Mouse (Mus musculus): ENCODE measurements around the gene Larp4b. TPM values are rescaled to one million over a fixed set of nuclear protein-coding genes. Genes with fewer than 3 reads are reported as not detected.
"Not testable (repeated sequence)": the region's sequence is repeated elsewhere in the genome, so short reads cannot be mapped to it uniquely, and the experiment has no call there.

Gene Larp4b
- polyA plus RNA-seq (2014; fragmentation: Nextera tagmentation; extraction: Ambion mirVana), result 45.2 and 52.7 TPM in 2 replicates

DNA sequence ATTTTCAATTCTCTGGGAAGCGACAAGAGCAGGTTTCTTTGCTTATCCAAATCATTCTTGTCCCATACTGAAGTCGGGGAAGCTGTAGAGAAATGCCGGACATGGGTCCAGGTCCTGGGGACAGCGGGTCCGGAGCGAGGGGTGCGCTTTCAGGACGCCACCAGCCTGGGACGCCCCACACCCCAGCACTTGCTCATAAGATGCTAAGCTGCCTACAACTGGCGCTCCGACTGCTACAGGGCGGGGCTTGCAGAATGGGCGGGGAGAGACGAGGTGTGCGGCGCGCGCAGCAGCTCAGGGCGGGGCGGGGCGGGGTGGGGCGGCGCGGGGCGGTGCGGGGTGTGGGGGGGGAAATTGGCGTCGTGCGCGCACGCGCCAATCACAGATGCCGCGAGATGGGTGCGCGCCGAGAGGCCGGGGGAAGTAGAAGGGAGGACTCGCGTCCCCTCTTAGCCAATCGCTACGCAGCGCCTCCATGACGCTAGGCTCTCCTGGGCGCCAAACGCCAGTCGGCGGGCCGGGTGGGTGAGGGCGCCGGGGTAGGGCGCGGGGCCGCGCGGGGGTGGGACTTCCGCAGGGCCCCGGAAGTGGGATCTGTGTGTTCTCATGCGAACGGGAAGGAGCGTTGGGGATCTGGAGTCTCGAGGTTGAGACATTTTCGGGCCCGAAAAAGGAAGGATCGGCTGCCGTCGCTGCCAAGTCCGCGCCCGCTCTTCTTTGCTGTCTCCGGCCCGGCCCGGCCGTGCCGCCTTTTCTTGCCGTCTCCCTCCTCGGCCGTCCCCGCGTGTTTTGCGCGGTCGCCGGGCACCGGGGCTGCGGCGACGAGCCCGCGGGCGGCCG, at the start of gene Larp4b:
Gene Larp4b, plus strand, starts transcription at position 566 of the 840 bp plus-strand sequence.
- under 1% methylated on average over 72 of the region's 92 CpGs for WGBS
- peak within 1 kb of the TSS; percentile 91 for H3K4me3 ChIP-seq (ENCODE audit: low read depth, low read length)
- H3K36me3 ChIP-seq (ENCODE audit: control insufficient read depth, insufficient read depth, low read length), result no peaks in the 10 kb centered on the region
- peak within 1 kb of the TSS; percentile 88 for H3K27ac ChIP-seq (ENCODE audit: low read depth, low read length)
- peak within 1 kb of the TSS; percentile 82 for H3K9ac ChIP-seq (replicated peaks; ENCODE audit: low read depth, low read length)
- peaks cover 8% of the 10 kb centered on the region for H3K4me1 ChIP-seq (ENCODE audit: control insufficient read depth, insufficient read depth, low read length)
- no peaks in the 10 kb centered on the region for H3K9me3 ChIP-seq (ENCODE audit: control insufficient read depth, low read length)
- H3K27me3 ChIP-seq (ENCODE audit: control insufficient read depth, insufficient read depth, low read length), result no peaks in the 10 kb centered on the region
- H3K4me2 ChIP-seq (ENCODE audit: low read depth, low read length), result peak within 1 kb of the TSS; percentile 97
- ATAC-seq (ENCODE audit: low read depth), result peak; percentile 100

DNA sequence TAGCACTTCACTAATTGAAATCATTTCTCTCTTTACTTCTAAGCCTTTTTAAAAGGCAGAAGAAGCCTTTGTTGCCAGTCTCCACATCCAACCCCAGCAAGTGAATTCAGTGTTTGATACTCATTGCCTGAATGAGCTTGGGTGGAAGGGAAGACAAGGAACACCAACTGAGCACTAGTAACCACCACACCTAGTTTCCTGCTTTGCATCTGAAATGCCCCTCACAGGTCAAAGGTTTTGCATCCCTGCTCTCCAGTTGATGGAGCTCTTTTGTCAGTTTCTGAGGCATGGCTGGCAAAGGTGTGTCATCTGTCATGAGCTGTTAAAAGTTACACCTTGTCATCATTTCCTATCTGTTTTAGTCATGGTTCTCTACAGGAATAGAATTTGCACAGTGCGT, 49.0 kb upstream of the Larp4b start:
- H3K36me3 ChIP-seq (ENCODE audit: control insufficient read depth, insufficient read depth, low read length), result no peaks in the 10 kb centered on the region
- H3K4me1 ChIP-seq (ENCODE audit: control insufficient read depth, insufficient read depth, low read length), result no peaks in the 10 kb centered on the region
- 100% methylated on average over 1 of the region's 1 CpGs for WGBS
- H3K27me3 ChIP-seq (ENCODE audit: control insufficient read depth, insufficient read depth, low read length), result no peaks in the 10 kb centered on the region
- no peak overlapping the region for H3K27ac ChIP-seq (ENCODE audit: low read depth, low read length)
- ATAC-seq (ENCODE audit: low read depth), result no peak
- H3K9me3 ChIP-seq (ENCODE audit: control insufficient read depth, low read length), result no peaks in the 10 kb centered on the region
- H3K4me3 ChIP-seq (ENCODE audit: low read depth, low read length), result no peak overlapping the region
- no peak overlapping the region for H3K4me2 ChIP-seq (ENCODE audit: low read depth, low read length)
- no peak overlapping the region for H3K9ac ChIP-seq (replicated peaks; ENCODE audit: low read depth, low read length)

DNA sequence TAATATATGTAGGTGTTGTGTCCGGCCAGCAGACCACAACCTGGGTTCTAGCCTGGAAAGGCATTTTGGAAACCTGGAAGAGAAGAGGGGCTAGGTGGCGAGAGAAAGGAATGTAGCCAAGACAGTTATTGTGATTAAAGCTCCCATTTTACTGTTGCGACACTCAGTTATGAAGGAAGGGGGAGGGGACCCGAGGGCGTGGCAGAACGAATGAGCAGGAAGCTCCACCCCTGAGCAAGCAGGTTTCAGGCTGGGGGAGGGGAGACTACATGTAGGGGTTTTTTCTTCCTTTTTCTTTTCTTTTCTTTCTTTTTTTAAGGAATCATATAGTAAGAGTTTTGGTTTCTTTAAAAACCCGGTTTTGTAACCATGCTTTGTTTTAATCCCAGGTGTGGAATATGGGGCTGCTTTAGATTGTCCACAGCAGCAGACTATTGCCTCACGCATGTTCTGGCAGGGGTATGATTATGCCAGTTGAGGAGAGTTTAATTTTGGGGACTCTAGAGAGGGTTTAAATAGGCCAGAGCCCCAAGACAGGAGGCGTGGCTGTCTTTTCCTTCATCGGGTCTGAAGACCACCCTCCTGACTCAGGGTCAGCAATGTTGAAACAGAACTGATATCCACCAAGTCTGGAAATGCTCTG, 41.5 kb upstream of the Larp4b start:
- H3K4me3 ChIP-seq (ENCODE audit: low read depth, low read length); H3K4me1 ChIP-seq (ENCODE audit: control insufficient read depth, insufficient read depth, low read length); H3K27ac ChIP-seq (ENCODE audit: low read depth, low read length); H3K27me3 ChIP-seq (ENCODE audit: control insufficient read depth, insufficient read depth, low read length); ATAC-seq (ENCODE audit: low read depth); H3K36me3 ChIP-seq (ENCODE audit: control insufficient read depth, insufficient read depth, low read length); H3K4me2 ChIP-seq (ENCODE audit: low read depth, low read length); H3K9me3 ChIP-seq (ENCODE audit: control insufficient read depth, low read length); H3K9ac ChIP-seq (replicated peaks; ENCODE audit: low read depth, low read length): not testable (repeated sequence)
- WGBS, result 61% methylated on average over 10 of the region's 10 CpGs

DNA sequence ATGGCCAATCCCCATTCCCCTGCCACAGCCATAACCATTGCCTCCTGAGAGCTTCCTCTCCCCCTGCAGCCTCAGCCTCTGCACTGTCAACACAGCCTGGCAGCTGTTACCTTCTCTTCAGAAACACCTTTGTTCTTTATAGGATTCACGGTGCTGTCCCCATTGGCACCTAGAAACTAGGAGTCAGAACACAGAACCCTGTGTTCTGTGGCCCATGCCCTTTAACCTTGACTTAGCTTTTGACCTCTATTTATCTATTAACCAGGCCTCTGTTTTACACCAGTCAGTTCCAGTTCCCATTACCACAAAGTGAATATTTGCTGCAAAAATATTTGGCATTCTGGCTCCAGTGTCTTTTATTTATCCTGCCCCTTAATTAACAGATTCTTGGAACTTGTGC, 36.4 kb upstream of the Larp4b start:
- Histone ChIP-seq H3K27ac (ENCODE audit: low read depth, low read length) (no peak overlapping the region), H3K9ac (replicated peaks; ENCODE audit: low read depth, low read length) (no peak overlapping the region), H3K4me3 (ENCODE audit: low read depth, low read length) (no peak overlapping the region), H3K4me2 (ENCODE audit: low read depth, low read length) (no peak overlapping the region), H3K9me3 (ENCODE audit: control insufficient read depth, low read length) (no peaks in the 10 kb centered on the region), H3K27me3 (ENCODE audit: control insufficient read depth, insufficient read depth, low read length) (no peaks in the 10 kb centered on the region), H3K36me3 (ENCODE audit: control insufficient read depth, insufficient read depth, low read length) (no peaks in the 10 kb centered on the region), H3K4me1 (ENCODE audit: control insufficient read depth, insufficient read depth, low read length) (no peaks in the 10 kb centered on the region)
- WGBS, result 54% methylated on average over 1 of the region's 1 CpGs
- no peak for ATAC-seq (ENCODE audit: low read depth)

DNA sequence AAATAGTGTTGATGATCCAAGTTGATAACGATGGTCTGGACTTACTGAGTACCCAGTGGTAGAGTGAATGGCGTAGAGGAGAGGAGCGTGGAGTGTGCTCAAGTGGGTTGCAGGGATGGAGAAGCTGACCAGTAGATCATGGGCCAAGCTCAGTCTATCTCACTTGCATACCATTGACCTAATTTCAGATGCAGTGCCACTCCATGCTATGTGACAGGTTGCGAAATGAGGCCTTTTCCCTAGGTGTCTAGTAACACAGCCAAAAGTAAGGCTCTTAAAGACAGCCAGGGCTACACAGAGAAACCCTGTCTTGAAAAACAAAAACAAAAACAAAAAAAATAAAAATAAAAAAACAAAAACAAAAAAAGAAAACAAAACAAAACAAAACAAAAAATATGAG, 35.0 kb upstream of the Larp4b start:
- WGBS, result 92% methylated on average over 4 of the region's 4 CpGs
- no peak overlapping the region for H3K4me2 ChIP-seq (ENCODE audit: low read depth, low read length)
- no peak for ATAC-seq (ENCODE audit: low read depth)
- H3K27me3 ChIP-seq (ENCODE audit: control insufficient read depth, insufficient read depth, low read length), result no peaks in the 10 kb centered on the region
- no peaks in the 10 kb centered on the region for H3K9me3 ChIP-seq (ENCODE audit: control insufficient read depth, low read length)
- H3K9ac ChIP-seq (replicated peaks; ENCODE audit: low read depth, low read length), result no peak overlapping the region
- no peaks in the 10 kb centered on the region for H3K36me3 ChIP-seq (ENCODE audit: control insufficient read depth, insufficient read depth, low read length)
- H3K4me3 ChIP-seq (ENCODE audit: low read depth, low read length), result no peak overlapping the region
- no peaks in the 10 kb centered on the region for H3K4me1 ChIP-seq (ENCODE audit: control insufficient read depth, insufficient read depth, low read length)
- H3K27ac ChIP-seq (ENCODE audit: low read depth, low read length), result no peak overlapping the region

DNA sequence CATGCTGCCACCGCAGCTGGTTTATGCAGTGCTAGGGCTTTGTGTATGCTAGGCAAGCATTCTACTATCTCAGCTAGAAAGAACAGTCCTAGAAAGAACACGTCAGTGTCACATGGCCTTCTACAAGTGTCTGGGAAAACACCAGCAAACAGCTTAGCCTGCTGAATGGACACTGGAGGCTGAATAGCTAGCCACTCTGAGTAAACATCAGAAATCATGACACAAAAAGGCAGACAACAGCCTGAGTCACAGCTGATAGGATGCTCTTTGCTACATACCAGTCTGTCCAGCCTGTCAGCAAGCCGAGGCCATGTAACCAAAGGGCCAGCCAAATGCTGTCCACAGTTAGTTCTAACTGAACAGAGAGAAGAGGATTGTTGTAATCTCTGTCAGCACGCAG, 32.3 kb upstream of the Larp4b start:
- Histone ChIP-seq H3K36me3 (ENCODE audit: control insufficient read depth, insufficient read depth, low read length) (no peaks in the 10 kb centered on the region), H3K9ac (replicated peaks; ENCODE audit: low read depth, low read length) (no peak overlapping the region), H3K4me2 (ENCODE audit: low read depth, low read length) (no peak overlapping the region), H3K4me1 (ENCODE audit: control insufficient read depth, insufficient read depth, low read length) (no peaks in the 10 kb centered on the region), H3K4me3 (ENCODE audit: low read depth, low read length) (no peak overlapping the region), H3K27me3 (ENCODE audit: control insufficient read depth, insufficient read depth, low read length) (no peaks in the 10 kb centered on the region), H3K27ac (ENCODE audit: low read depth, low read length) (no peak overlapping the region), H3K9me3 (ENCODE audit: control insufficient read depth, low read length) (no peaks in the 10 kb centered on the region)
- WGBS, result 81% methylated on average over 4 of the region's 4 CpGs
- no peak for ATAC-seq (ENCODE audit: low read depth)

DNA sequence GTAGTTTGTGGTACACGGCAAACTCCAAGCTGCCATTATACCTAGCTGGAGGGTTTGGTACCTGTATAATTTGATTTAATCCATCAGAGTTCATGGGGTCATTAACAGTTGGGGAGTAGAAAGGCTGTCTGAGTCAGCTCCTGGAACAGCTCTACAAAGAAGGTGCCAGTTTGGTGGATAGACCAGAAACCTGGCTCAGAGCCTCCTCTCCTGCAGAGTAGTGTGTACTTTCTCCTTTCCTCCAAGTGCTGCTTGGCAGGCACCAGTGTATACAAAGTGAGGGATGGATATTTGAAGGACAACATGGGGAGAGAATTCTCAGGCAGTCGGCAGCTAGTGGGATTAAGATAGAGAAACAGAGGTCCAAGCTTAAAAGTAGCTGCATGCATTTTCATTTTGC, 29.5 kb upstream of the Larp4b start:
- ATAC-seq (ENCODE audit: low read depth), result no peak
- H3K27ac ChIP-seq (ENCODE audit: low read depth, low read length), result no peak overlapping the region
- 86% methylated on average over 2 of the region's 2 CpGs for WGBS
- H3K4me3 ChIP-seq (ENCODE audit: low read depth, low read length), result no peak overlapping the region
- no peak overlapping the region for H3K9ac ChIP-seq (replicated peaks; ENCODE audit: low read depth, low read length)
- no peaks in the 10 kb centered on the region for H3K9me3 ChIP-seq (ENCODE audit: control insufficient read depth, low read length)
- H3K36me3 ChIP-seq (ENCODE audit: control insufficient read depth, insufficient read depth, low read length), result no peaks in the 10 kb centered on the region
- no peak overlapping the region for H3K4me2 ChIP-seq (ENCODE audit: low read depth, low read length)
- no peaks in the 10 kb centered on the region for H3K27me3 ChIP-seq (ENCODE audit: control insufficient read depth, insufficient read depth, low read length)
- no peaks in the 10 kb centered on the region for H3K4me1 ChIP-seq (ENCODE audit: control insufficient read depth, insufficient read depth, low read length)

DNA sequence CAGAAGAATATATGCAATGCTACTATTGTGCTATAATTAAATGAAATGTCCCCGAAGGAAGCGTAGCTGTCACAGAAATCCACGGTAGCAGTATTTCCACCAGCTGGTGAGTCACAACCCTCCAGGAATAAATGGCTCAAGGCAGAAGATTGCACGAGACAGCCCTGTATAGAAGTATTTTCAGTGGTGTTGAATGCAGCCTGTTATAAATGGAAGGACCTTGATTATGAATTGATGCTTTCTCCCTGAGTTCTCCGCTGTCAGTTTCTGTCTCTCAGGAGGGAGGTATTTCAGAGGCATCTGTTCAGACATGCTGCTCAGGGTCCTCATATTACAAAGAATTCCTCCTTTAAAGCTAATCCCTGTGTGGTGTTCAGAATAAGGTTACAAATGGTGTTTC, 27.6 kb upstream of the Larp4b start:
- 60% methylated on average over 5 of the region's 5 CpGs for WGBS
- H3K27ac ChIP-seq (ENCODE audit: low read depth, low read length), result no peak overlapping the region
- H3K27me3 ChIP-seq (ENCODE audit: control insufficient read depth, insufficient read depth, low read length), result no peaks in the 10 kb centered on the region
- no peaks in the 10 kb centered on the region for H3K36me3 ChIP-seq (ENCODE audit: control insufficient read depth, insufficient read depth, low read length)
- ATAC-seq (ENCODE audit: low read depth), result no peak
- H3K4me1 ChIP-seq (ENCODE audit: control insufficient read depth, insufficient read depth, low read length), result no peaks in the 10 kb centered on the region
- H3K4me3 ChIP-seq (ENCODE audit: low read depth, low read length), result no peak overlapping the region
- no peak overlapping the region for H3K9ac ChIP-seq (replicated peaks; ENCODE audit: low read depth, low read length)
- H3K9me3 ChIP-seq (ENCODE audit: control insufficient read depth, low read length), result no peaks in the 10 kb centered on the region
- H3K4me2 ChIP-seq (ENCODE audit: low read depth, low read length), result no peak overlapping the region

DNA sequence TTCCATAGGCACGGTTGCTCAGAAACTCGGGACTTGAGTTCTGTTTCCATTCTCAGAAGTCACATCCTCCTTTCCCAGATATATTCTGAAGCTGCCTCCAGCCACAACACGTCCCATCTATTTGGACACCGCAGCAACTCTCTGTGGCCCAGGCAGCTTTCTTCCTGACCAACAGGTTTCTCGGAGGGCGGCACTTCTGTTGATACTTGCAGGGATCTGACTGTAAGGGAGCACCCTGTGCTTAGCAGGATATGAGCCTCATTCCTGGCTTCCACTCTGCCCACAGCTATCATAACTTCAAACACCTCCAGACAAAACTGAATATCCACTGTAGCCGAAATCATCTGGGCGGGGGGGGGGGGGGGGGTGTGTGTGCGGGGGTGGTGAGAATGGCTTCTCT, 22.7 kb upstream of the Larp4b start:
- 90% methylated on average over 9 of the region's 9 CpGs for WGBS
- Histone ChIP-seq H3K4me1 (ENCODE audit: control insufficient read depth, insufficient read depth, low read length) (no peaks in the 10 kb centered on the region), H3K9ac (replicated peaks; ENCODE audit: low read depth, low read length) (no peak overlapping the region), H3K9me3 (ENCODE audit: control insufficient read depth, low read length) (no peaks in the 10 kb centered on the region), H3K27me3 (ENCODE audit: control insufficient read depth, insufficient read depth, low read length) (no peaks in the 10 kb centered on the region), H3K4me3 (ENCODE audit: low read depth, low read length) (no peak overlapping the region), H3K4me2 (ENCODE audit: low read depth, low read length) (no peak overlapping the region), H3K27ac (ENCODE audit: low read depth, low read length) (no peak overlapping the region), H3K36me3 (ENCODE audit: control insufficient read depth, insufficient read depth, low read length) (no peaks in the 10 kb centered on the region)
- no peak for ATAC-seq (ENCODE audit: low read depth)
